ENCODE assay signal across 23 mouse cellular contexts in the genomic region with DNA sequence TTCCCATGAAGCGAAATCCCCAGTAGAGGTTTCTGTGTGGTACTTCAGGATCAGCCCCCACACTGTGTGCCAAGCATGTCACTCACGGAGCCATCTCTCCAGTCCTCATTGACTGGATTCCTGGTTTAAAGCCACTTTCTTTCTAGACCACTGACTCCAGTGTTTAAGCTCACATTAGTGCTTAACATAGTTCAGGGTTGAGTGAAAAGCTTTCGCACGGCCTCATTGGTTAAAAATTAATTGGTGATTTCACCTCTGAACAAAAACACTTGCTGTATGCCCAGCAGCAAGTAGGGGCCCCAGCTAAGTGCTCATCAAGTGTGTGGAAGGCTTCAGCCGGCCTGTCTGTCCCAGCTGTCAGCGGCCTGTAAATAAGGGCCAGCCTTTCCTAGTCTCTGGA. TPM values are rescaled to one million over a fixed set of nuclear protein-coding genes. Genes with fewer than 3 reads are reported as not detected.
A peak's percentile ranks its signal among the peaks of the same experiment; 100 is the strongest.
DNase-seq lines count a peak whose midpoint lies in the region; ATAC-seq and TF ChIP-seq lines count a peak whose summit lies in the region.
"Had no signal": no experiment of that assay in that cellular context is flagged by ENCODE, and none has a peak within 500 bp of the region (broad histone marks: within the 10 kb centered on the region; RNA-seq: fewer than 3 reads in every experiment).

No protein-coding gene starts in this region.

- intact Hi-C loops in heart, postnatal 25 days (cut with DNase I), result no loop called here

- no peak overlapping the region for H3K27ac ChIP-seq in hindbrain, embryonic 13.5 days
- no peak overlapping the region for H3K27ac ChIP-seq in hindbrain, postnatal 0 days
- H3K27ac ChIP-seq in intestine, embryonic 15.5 days, result no peak overlapping the region
- no peak overlapping the region for H3K27ac ChIP-seq in kidney, postnatal 0 days
- H3K27ac ChIP-seq: embryonic facial prominence, embryonic 10.5 days; layer of hippocampus, adult 2 months; limb, embryonic 12.5 days had no signal

- 43% methylated on average over 6 of the region's 6 CpGs for WGBS in hindbrain, embryonic 13.5 days
- WGBS in hindbrain, postnatal 0 days, result 52% methylated on average over 6 of the region's 6 CpGs
- WGBS in intestine, embryonic 15.5 days, result 64% methylated on average over 6 of the region's 6 CpGs
- WGBS in kidney, postnatal 0 days, result 46% methylated on average over 6 of the region's 6 CpGs

- H3K4me1 ChIP-seq in hindbrain, embryonic 13.5 days (replicated peaks), result no peaks in the 10 kb centered on the region
- no peaks in the 10 kb centered on the region for H3K4me1 ChIP-seq in hindbrain, postnatal 0 days (ENCODE audit: insufficient read depth, low read length)
- H3K4me1 ChIP-seq in intestine, embryonic 15.5 days (replicated peaks), result 0 out of 2 replicates have a peak, but pooled peaks cover 4% of the 10 kb centered on the region
- no peaks in the 10 kb centered on the region for H3K4me1 ChIP-seq in kidney, postnatal 0 days (replicated peaks; ENCODE audit: insufficient read depth, low read length)
- H3K4me1 ChIP-seq: embryonic facial prominence, embryonic 10.5 days; limb, embryonic 12.5 days had no signal

- H3K9me3 ChIP-seq in hindbrain, embryonic 13.5 days, result no peaks in the 10 kb centered on the region
- no peaks in the 10 kb centered on the region for H3K9me3 ChIP-seq in hindbrain, postnatal 0 days (ENCODE audit: low read length)
- no peaks in the 10 kb centered on the region for H3K9me3 ChIP-seq in intestine, embryonic 15.5 days
- H3K9me3 ChIP-seq in kidney, postnatal 0 days (replicated peaks; ENCODE audit: low read length), result no peaks in the 10 kb centered on the region
- H3K9me3 ChIP-seq: embryonic facial prominence, embryonic 10.5 days had no signal

- no peak for DNase-seq in hindbrain, postnatal 0 days (ENCODE audit: low spot score)
- DNase-seq in Muller cell, postnatal 12 days (ENCODE audit: inconsistent ontology term), result peak; percentile 64
- DNase-seq in kidney, postnatal 0 days (ENCODE audit: low spot score), result peak; percentile 7
- no peak for DNase-seq in heart, postnatal 25 days (ENCODE audit: low spot score)
- no peak for DNase-seq in thymus, postnatal 36 days
- no peak for DNase-seq in cerebellum, adult 8-10 months
- DNase-seq: cerebellum, postnatal 36 days; heart, postnatal 10 days; right cerebral cortex, postnatal 4 days had no signal

- no peak overlapping the region for H3K4me3 ChIP-seq in hindbrain, embryonic 13.5 days
- H3K4me3 ChIP-seq in hindbrain, postnatal 0 days (ENCODE audit: low read length), result no peak overlapping the region
- H3K4me3 ChIP-seq in intestine, embryonic 15.5 days (replicated peaks), result no peak overlapping the region
- no peak overlapping the region for H3K4me3 ChIP-seq in kidney, postnatal 0 days (replicated peaks; ENCODE audit: low read depth, low read length)
- H3K4me3 ChIP-seq: embryonic facial prominence, embryonic 10.5 days; erythroblast, embryonic 14.5 days; layer of hippocampus, adult 2 months; limb, embryonic 12.5 days had no signal

- ATAC-seq in hindbrain, embryonic 13.5 days (ENCODE audit: low FRiP score), result no peak
- ATAC-seq in hindbrain, postnatal 0 days, result no peak
- ATAC-seq in intestine, embryonic 15.5 days, result peak; percentile 75
- 0 out of 2 replicates have a peak, but pooled peaks have one; percentile 29 for ATAC-seq in kidney, postnatal 0 days (replicated peaks; ENCODE audit: low FRiP score, low read depth)
- ATAC-seq: hindbrain, embryonic 16.5 days; midbrain, embryonic 16.5 days had no signal

- peaks cover 18% of the 10 kb centered on the region; the same call in 1 of the 2 replicates for H3K27me3 ChIP-seq in hindbrain, embryonic 13.5 days
- H3K27me3 ChIP-seq in hindbrain, postnatal 0 days (ENCODE audit: insufficient read depth, low read length), result no peaks in the 10 kb centered on the region
- H3K27me3 ChIP-seq in intestine, embryonic 15.5 days (replicated peaks), result no peaks in the 10 kb centered on the region
- 0 out of 2 replicates have a peak, but pooled peaks cover 3% of the 10 kb centered on the region for H3K27me3 ChIP-seq in kidney, postnatal 0 days (ENCODE audit: insufficient read depth, low read length)

- H3K9ac ChIP-seq in hindbrain, embryonic 13.5 days, result 0 out of 2 replicates have a peak overlapping the region, but pooled peaks have one; percentile 19
- H3K9ac ChIP-seq in hindbrain, postnatal 0 days (replicated peaks; ENCODE audit: low read length), result no peak overlapping the region
- H3K9ac ChIP-seq in intestine, embryonic 15.5 days, result no peak overlapping the region
- H3K9ac ChIP-seq in kidney, postnatal 0 days (ENCODE audit: low read depth, low read length), result no peak overlapping the region
- H3K9ac ChIP-seq: limb, embryonic 12.5 days had no signal

- H3K4me2 ChIP-seq in hindbrain, embryonic 13.5 days, result no peak overlapping the region
- no peak overlapping the region for H3K4me2 ChIP-seq in hindbrain, postnatal 0 days (ENCODE audit: low read depth, low read length)
- H3K4me2 ChIP-seq in intestine, embryonic 15.5 days (replicated peaks), result no peak overlapping the region
- no peak overlapping the region for H3K4me2 ChIP-seq in kidney, postnatal 0 days (ENCODE audit: low read length)
- H3K4me2 ChIP-seq: limb, embryonic 12.5 days had no signal

- H3K36me3 ChIP-seq in hindbrain, embryonic 13.5 days, result no peaks in the 10 kb centered on the region
- no peaks in the 10 kb centered on the region for H3K36me3 ChIP-seq in hindbrain, postnatal 0 days (ENCODE audit: insufficient read depth, low read length)
- no peaks in the 10 kb centered on the region for H3K36me3 ChIP-seq in intestine, embryonic 15.5 days
- no peaks in the 10 kb centered on the region for H3K36me3 ChIP-seq in kidney, postnatal 0 days (ENCODE audit: insufficient read depth, low read length)
- H3K36me3 ChIP-seq: embryonic facial prominence, embryonic 10.5 days; limb, embryonic 12.5 days had no signal

- no peak for TF ChIP-seq CTCF in hindbrain, postnatal 0 days (IDR thresholded peaks at IDR 0.05; ENCODE audit: low read depth)
- no peak for TF ChIP-seq CTCF in kidney, postnatal 0 days (IDR thresholded peaks at IDR 0.05; ENCODE audit: low read depth)

RNA-seq across cellular contexts. Expression of a gene that starts 14.3 kb away (rescaled TPM):
- polyA plus RNA-seq in hindbrain, embryonic 13.5 days (2015; fragmentation: Nextera tagmentation; extraction: Ambion mirVana), result not detected in 2 replicates
- not detected in 2 replicates for total RNA-seq in hindbrain, postnatal 0 days (2014; rRNA removed)
- not detected in 2 replicates for polyA plus RNA-seq in hindbrain, postnatal 0 days (2015; fragmentation: Nextera tagmentation; extraction: Ambion mirVana)
- not detected in 2 replicates for polyA plus RNA-seq in intestine, embryonic 15.5 days (2015; fragmentation: Nextera tagmentation; extraction: Ambion mirVana)
- polyA plus RNA-seq in kidney, postnatal 0 days (2015; fragmentation: Nextera tagmentation; extraction: Ambion mirVana), result not detected in 2 replicates
- total RNA-seq in heart, postnatal 25 days (2021), result not detected
- total RNA-seq: gastrocnemius, adult 18-20 months; heart, adult 8-10 months; heart, postnatal 10 days; layer of hippocampus, adult 2 months; left cerebral cortex, adult 18-20 months; megakaryocyte, adult 5-6 weeks had no signal
- polyA plus RNA-seq: embryonic facial prominence, embryonic 10.5 days; erythroblast, embryonic 14.5 days; hindbrain, embryonic 16.5 days; limb, embryonic 12.5 days; liver, embryonic 16.5 days; midbrain, embryonic 16.5 days; neural tube, embryonic 11.5 days had no signal

RNA-seq across cellular contexts. Expression of a gene that starts 45.0 kb away (rescaled TPM):
- 21.8 and 22.2 TPM in 2 replicates for polyA plus RNA-seq in hindbrain, embryonic 13.5 days (2015; fragmentation: Nextera tagmentation; extraction: Ambion mirVana)
- 30.0 and 43.3 TPM in 2 replicates for total RNA-seq in hindbrain, postnatal 0 days (2014; rRNA removed)
- 26.6 and 27.6 TPM in 2 replicates for polyA plus RNA-seq in hindbrain, postnatal 0 days (2015; fragmentation: Nextera tagmentation; extraction: Ambion mirVana)
- 14.4 and 17.1 TPM in 2 replicates for polyA plus RNA-seq in intestine, embryonic 15.5 days (2015; fragmentation: Nextera tagmentation; extraction: Ambion mirVana)
- 91.0 and 106 TPM in 2 replicates for polyA plus RNA-seq in kidney, postnatal 0 days (2015; fragmentation: Nextera tagmentation; extraction: Ambion mirVana)
- total RNA-seq in heart, postnatal 25 days (2021), result 10 to 100 TPM; 64.1 to 68.5 TPM

Comparison
In these comparisons a context has a peak if more than half of its experiments do, and no peak if none do; other contexts are left out.
1. ATAC-seq: peak in intestine, embryonic 15.5 days (single experiment) and kidney, postnatal 0 days (single experiment); none in hindbrain, embryonic 13.5 days (single experiment) and hindbrain, postnatal 0 days (single experiment).
2. DNase-seq: peak in Muller cell, postnatal 12 days (single experiment) and kidney, postnatal 0 days (single experiment); none in hindbrain, postnatal 0 days (single experiment), heart, postnatal 25 days (single experiment), thymus, postnatal 36 days (0 of 2) and cerebellum, adult 8-10 months (single experiment).